Mouse (Mus musculus): ENCODE results near the gene Carhsp1.

The Carhsp1 gene

DNA sequence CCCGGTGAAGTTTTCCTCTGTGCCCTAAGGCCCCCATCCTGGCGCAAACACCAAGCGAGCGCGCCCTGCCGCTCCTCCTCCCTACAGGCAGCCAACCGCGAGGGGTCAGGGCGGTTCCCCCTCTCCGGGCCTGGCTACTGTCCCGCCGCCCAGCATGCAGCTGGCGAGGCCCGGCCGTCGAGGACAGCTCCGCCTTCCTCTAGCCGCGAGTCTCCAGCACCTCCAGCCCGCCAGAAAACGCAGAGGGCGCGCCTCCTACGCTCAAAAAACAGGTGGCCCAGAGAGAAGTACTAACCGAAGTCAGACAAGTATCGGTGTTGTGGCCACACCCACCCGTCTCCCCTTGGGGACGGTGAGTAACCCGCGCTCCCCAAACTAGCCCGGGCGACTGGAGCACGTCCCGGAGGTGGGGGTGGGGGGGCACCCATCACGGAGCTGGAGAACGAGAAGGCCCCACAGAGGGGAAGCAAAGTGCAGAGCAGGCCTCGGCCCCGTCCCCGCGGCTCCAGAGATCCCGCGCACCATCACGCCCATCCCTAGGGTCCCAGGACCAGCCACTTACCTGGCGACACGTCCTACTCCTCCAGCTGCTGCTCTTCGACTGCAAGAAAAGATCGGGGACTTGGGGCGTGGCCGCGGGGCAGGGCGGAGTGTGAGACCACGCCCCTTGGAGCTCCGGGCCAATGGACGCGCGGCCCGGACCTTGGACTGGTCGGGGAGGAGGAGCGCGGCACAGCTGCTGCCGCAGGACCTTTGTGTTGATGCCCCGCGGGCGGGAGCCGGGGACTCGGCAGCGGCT, at the start of gene Carhsp1:
Gene Carhsp1, minus strand, starts transcription at position 605 of the 799 bp plus-strand sequence.
- DNase-seq (ENCODE audit: extremely low spot score, low spot score) = peak; percentile 93

DNA sequence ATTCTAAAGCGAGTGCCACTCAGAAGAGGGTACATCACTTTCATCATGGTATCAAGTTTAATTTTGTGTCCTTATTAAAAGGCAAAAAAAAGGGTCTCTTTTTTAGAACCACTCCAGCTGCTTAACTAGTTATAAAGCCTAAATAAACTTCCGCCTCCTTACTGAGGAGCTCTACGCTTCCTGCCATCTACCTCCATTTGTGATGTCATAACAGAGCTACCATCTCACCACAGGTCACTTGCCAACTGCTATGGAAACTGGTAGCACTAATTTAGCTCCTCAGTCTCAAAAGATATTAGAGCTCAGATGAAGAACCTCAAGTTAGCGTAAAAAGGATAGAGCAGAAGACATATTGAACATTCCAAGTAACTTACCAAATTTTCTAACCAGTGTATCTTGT, 48.5 kb upstream of the Carhsp1 start:
- DNase-seq (ENCODE audit: extremely low spot score, low spot score) = no peak

DNA sequence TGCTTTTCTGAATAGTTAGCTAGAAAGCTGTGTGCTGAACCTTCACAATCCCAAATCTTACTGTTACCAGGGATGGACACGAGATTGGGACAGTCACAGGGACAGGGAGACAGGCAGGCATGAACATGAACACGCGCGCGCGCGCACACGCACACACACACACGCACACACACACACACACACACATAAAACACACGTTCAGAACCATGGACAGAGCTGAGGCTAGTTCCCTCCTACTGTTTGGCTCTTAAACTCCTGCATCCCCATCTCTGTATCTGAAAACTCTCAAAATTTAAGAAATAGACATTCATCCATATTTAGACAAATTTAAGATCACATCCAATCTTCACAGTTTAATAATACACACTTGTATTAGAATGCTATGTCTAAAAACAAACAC, 45.8 kb upstream of the Carhsp1 start:
- DNase-seq (ENCODE audit: extremely low spot score, low spot score) = no peak

DNA sequence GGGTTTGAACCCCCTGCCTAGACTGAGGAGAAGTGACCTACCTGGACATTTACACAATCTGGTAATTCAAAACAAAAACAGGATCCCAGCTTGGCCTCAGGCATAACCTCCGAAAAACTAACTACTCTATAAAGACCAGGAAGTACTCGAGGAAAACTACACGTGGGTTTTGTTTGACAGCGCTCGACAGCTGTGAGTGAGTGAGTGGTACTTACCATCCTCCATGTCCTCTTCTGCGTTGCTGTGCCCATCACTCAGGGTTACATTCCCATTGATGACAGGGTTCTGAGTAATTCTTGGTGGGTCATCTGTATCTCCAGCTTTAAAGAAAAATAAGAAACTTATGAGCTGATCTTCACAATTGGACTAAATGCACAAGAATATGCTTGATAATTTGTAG, 44.3 kb upstream of the Carhsp1 start:
- DNase-seq (ENCODE audit: extremely low spot score, low spot score) = no peak

DNA sequence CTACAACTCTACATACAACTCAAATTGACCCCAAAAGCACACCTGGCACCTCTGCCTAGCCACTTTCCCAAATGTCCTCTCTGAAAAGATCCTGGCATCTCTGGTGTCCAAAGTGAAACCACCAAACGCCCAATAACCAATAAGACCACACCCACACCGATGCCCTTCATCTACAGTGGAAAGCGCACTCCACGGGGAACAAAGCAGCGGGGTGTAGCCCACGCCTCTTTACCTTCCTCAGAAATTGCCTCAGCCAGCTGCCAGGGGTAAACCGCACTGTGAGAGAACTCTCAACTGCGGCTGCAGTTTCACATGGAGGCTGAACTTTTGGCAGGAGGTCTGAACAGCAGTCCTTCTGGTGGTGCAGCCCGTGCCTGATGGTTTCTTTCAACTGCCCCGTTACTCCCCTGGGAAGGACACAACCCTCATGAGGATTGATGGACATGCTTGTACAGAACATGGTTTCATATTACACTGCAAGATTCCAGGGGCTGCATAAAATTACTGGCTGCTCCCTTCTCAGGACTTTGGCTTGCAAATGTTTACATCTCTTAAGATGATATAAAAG, 43.6 kb upstream of the Carhsp1 start:
- DNase-seq (ENCODE audit: extremely low spot score, low spot score) = no peak

DNA sequence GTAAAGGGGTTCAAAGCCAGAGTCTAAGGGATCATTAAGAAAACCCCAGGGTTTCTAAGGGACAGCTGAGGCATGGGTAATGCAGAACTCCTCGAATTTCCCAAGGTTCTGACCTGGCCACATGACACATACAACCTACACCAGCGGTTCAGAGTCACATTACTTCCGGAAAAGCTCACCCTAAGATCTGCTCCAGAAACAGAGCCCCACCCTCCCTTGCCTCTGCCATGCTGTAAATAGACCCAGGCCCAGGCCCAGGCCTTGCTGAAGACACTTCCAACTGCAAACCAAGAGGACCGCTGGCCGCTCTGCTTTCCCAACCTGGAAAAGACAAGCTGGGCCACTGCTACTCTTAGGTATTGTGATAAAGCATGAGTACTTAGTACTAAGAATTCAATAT, 42.9 kb upstream of the Carhsp1 start:
- no peak for DNase-seq (ENCODE audit: extremely low spot score, low spot score)

DNA sequence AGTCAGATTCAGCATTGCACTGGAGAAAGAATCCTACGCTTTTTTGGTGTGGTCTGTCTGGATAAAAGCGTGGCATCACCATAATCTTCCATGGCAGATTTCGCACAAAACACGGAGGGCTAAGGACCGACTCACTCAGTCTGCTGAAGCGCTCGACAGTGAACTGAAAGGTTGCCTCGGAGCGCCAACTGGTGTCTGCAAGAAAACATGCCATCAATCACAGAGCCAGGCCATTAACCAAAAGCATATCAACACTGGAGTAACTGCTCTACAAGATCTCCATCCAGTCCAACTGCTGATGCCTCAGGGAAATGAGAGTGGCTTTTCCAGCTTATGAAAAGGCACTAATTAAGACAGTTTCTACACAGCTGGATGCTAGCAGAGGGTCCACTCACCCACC, 40.0 kb upstream of the Carhsp1 start:
- no peak for DNase-seq (ENCODE audit: extremely low spot score, low spot score)

DNA sequence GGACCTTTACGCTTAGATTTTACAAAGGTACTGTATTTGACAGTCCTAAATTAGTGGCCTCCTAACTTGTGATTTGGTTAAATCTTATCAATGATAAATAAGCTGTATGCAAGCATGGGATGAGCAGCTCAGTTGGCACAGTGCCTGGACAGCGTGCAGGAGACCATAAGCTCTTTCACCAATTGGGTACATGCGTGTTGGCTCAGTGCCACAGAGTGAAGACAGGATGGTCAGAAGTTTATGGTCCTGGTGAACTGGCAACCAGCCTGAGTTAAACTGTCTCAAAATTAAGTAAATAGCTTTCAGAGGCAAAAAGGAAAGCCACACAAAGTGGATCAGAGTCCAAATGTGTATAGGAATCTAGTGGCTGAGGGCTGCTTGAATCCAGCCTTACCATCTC, 28.6 kb upstream of the Carhsp1 start:
- no peak for DNase-seq (ENCODE audit: extremely low spot score, low spot score)

DNA sequence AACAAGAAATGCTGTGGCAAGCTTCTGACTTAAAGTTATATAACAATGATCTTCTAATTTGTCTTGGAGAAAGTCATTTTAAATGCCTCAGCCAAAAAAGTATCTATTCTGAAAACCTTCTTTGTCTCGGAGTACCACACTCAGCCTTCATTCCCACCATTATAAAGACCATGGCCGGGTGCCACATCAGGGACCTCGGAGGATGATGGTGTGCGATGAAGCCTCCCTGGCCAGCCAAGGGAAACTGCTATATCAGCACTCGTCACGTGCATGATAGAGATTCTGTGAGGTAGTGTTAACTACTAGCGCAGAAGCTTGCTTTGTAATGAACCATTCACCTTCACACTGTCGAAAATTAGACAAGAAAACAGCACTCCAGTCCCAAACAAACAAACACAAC, 27.6 kb upstream of the Carhsp1 start:
- DNase-seq (ENCODE audit: extremely low spot score, low spot score) = no peak

DNA sequence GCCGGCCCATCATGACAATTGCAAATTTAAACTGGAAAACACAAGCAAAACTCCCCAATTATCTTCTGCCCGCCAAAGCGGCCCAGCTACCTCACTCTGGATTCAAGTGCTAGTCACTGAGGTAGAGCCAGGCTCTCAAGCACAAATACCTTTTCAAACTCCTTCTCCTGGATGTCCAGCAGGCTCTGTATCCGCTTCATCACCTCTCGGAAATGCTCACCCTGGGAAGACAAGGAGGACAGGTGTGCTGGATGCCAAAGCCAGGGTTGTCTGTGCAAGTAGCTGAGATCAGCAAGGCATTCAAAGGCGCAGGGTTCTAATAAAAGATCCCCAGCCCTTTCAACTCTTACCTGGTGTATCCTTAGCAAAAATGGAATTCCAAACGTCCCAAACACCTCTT, 19.3 kb upstream of the Carhsp1 start:
- no peak for DNase-seq (ENCODE audit: extremely low spot score, low spot score)

DNA sequence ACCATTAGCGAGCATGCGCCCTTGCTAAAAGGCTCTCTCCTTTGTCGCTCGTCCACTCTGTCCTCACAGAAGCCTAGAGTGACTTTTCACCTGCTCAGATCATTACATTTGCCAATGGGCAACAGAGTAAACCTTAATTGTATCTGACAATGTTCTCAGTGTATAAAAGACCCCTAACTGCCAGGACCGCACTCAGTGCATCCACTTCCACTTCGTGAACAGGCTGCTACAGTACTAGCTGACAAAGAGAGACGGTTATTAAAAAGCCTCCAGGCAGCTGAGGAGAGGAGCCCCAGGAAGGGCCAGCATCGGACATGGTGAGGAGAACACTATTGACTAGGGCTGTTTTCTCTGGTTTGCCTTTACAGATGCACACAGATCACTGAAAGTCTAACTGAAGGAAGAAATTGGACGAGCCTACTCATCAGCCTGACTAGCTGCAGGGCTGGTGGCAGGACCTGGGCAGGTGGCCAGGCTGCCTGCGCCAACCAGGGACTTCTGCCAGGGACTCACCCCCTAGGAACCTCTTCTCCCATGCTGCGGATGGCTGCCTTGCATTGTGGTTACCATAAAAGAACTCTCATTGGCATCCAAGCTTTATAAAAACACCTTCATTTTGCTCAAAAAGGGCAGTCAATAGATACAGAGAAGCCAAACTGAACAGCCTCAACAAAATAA, 18.2 kb upstream of the Carhsp1 start:
- no peak for DNase-seq (ENCODE audit: extremely low spot score, low spot score)

DNA sequence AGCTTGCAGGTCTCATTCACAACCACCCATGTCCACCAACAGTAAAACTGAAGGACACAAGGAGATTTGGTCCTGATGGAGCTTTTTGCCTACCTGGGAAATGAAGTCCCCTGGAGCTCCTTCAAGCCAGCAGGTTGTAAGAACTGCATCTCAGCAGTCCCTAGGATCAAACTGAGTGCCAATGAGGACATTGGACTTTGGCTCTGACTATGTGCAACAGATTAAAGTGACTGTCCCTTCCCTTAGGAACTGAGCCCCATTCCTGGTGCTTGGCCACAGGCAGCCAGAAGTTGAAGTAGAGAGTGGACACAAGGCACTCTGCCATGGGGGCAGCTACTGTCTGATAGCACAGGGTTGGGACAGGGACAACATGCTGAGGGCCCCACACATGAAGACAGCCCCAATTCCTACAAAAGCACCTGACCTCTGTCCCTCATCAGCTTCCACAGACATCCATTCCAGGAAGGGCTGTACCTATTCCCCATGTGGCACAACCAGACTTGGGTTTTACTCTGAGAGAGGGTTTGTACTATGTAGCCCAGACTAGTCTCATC, 15.7 kb upstream of the Carhsp1 start:
- no peak for DNase-seq (ENCODE audit: extremely low spot score, low spot score)

DNA sequence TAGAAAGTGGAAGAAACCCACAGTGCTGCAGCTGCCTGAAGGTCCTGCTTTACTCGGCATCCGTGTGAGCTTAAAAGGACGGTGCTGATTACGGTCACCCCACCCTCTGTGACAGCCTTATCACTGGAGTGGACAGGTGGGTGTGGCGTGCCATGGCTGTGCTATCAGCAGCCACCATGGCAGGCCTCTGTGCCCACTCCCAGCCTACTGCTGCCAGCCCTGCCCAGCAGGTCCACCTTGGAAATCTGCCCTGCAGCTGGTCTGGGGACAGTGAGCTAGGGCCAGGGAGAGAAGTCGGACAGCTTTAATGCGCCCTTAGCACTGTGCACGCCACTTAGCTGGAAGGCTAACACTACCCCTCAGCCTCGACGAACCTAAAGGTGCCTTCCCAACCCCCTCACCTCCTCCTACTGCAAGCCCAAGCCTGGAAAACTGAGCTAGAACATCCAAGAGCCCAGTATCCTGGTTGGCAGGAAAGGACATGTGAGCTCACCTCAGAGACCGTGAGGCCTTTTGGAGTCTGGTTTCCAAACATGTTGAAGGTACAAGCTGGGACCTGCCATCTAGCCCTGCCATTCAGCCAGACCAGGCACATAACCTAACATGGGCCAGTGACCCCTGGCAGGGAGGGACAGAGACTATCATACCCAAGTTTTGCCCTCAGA, 15.0 kb upstream of the Carhsp1 start:
- no peak for DNase-seq (ENCODE audit: extremely low spot score, low spot score)

DNA sequence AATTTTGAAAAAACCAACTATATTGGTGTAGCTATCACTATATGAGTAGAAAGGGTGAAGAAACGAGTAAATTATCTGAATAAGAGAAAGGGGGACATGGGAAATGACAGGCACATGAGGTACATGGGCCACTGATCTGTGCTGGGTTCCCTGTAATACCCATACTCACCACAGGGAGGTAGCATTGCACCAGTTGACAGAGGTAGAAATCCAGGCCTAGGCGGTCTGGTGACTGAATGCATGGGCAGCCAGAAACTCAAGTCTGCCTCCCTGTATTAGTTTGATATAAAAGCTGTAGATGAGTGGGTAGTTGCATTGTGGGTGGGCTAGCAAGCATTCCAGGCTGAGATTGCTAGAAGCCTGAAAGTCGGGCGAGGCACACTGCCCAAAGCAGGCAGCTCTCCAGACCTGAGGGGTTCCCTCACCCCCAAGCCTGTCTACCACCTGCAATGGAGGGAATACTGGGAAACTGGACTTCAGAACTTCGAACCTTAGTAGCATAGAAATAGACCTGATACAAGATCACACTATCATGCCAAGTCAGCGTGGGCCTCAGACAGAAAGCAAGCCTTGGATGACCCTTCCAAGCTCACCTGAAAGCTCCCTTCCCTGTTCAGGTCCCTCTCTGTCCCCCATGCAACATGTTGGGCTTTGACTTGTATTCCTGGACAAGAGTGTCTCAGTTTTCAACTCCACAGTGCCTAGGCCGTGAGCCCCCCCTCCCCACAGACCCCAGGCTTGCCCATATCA, 14.3 kb upstream of the Carhsp1 start:
- DNase-seq (ENCODE audit: extremely low spot score, low spot score) = peak; percentile 71

DNA sequence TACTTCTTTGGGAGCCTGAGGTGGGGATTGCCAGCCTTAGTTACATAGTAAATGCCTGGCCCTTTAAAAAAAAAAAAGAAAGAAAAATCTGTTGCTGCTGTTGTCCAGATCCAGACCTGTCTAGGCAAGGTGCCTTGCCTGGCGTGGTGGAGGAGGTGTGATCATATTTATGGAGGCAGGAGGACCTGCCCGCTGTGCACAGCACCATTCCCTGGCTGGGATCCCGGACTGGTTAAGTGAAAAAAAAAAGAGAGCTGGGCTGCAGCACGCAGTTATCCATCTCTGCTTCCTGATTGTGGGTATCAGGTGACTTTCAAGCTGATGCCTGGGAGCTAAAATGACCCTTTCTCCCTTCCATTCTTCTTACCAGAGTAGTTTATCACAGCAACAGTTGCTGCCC, 13.1 kb upstream of the Carhsp1 start:
- DNase-seq (ENCODE audit: extremely low spot score, low spot score) = no peak

DNA sequence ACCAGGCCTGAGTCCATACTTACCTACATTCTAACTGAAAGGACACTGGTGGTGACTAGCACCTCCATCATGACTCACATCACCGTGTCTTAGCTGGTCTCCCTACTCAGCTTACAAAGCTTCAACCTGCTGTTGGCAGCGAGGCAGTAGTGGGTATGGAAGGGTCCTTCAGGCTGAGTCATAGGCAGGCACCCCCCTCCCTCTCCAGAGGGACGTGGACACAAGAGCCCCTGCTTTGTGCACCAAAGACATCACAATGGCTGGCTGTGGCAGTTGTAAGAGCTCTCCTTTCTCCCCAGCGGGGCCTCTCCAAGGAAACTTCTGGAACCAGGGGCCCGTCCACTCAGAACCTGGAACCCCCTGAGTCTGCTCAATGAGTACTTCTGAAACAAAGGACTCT, 8.5 kb upstream of the Carhsp1 start, which contains the start of gene Gm5767:
Gene Gm5767, plus strand, starts transcription at position 301 of the 400 bp plus-strand sequence.
- DNase-seq (ENCODE audit: extremely low spot score, low spot score) = no peak

DNA sequence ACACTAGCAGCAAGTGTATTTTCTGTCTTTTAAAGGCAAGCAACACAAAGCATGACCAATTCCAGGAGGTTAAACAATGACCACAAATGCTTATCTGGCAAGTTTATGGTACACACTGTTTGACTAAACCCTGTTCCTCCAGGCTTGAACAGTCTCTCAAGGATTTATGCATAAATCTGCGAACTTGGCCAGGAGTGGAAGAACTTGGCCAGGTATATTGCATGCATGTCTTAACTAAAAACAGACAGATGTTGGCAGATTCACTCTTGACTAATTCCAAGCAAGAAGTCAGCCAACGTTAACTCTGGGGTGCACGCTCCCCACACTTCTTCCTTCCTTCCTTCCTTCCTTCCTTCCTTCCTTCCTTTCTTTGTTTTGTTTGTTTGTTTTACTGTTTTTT, 7.8 kb upstream of the Carhsp1 start:
- no peak for DNase-seq (ENCODE audit: extremely low spot score, low spot score)

DNA sequence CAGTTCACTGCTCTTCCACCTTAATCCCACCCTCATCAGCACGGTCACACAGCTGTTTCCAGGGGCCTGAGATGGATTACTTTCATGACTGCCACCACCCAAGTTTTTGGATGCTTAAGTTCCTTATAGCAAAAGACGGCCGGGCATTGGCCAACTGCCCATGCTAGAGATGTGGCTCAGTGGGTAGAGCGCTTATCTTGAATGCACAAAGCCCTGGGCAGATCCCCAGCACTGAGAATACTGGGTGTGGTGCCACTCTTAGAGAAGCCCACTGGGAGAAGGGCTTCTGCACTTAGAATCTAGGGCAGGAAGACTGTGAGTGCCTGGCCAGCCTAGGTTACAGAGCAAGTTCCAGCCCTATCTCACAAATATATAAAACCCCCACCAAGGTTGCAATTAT, 6.7 kb upstream of the Carhsp1 start:
- DNase-seq (ENCODE audit: extremely low spot score, low spot score) = no peak

DNA sequence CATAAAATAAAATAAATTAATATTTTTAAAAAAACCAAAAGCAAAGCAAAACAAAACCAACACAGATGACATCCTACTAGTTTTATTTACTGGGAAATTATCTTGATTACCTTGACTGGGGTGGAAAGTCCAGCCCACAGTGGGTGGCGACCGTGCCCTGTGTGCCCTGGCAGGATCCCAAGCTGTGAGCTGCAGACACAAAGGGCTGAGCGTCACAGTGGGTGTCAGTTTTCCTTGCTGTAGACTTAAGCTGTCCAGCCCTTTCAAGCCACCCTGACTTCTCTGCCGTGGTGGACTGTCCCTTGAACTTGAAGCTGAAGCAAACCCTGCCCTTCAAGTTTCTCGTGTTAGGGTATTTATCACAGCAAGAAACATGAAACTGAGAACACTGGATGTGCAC, 6.1 kb upstream of the Carhsp1 start:
- DNase-seq (ENCODE audit: extremely low spot score, low spot score) = no peak

DNA sequence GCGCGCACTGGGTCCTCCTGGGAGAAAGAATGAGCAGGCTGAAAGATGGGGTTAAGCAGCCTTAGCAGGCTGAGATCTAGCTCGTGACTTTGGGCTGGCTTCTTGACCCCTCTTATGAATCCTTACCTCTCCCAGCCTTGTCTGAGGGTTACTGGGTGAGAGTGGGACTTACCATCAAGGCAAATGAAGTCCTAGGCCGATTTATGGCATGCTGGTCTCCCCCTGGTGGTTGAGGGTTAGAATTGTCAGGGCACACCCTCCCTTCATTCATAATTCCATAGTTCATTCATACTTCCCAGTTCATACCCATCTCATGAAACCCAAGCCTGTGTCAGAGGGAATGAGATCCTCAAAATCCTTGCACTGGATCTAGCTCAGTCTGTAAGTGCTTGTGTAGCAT, 4.8 kb upstream of the Carhsp1 start:
- no peak for DNase-seq (ENCODE audit: extremely low spot score, low spot score)

DNA sequence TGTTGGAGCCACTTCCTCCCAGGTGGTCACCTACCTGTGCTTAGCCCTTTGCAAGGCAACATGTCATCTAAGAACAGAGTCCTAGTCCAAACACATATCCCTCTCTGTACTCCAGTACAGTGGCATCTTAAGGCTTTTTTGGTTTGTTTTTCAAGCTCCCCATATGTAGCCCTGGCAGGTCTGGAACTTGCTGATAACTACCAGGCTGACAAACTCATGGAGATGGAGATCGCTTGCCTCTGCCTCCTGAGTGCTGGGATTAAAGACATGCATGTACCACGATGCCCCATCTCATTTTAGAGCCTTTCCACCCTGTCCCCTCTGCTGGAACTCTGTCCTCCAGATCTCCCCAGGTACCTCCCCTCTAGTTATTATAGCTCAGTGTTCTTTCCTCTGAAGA, 4.3 kb upstream of the Carhsp1 start:
- DNase-seq (ENCODE audit: extremely low spot score, low spot score) = no peak
